Mouse (Mus musculus) CH12.LX (cell line): Measurements from ENCODE around the gene Klhl20. TPM values are rescaled to one million over a fixed set of nuclear protein-coding genes. Genes with fewer than 3 reads are reported as not detected.

Source experiments
- DNase-seq: peaks from one replicate; pipeline ENCODE4 v3.0.0-alpha.2; 2013; ENCODE audit errors: extremely low read depth
- H3K27ac ChIP-seq: 2 replicates; pipeline ENCODE4 v1.5.1; 2012; ENCODE audit warnings: low read depth, mild to moderate bottlenecking, control low read depth, moderate library complexity; ENCODE audit not compliant: insufficient read depth
- H3K27me3 ChIP-seq: replicated peaks from 2 replicates; pipeline ENCODE3; 2012; ENCODE audit warnings: inconsistent platforms
- H3K36me3 ChIP-seq, 2 experiments: replicated peaks in 1 of 2; 2 replicates each; pipeline versions ENCODE3 to v1.6.1; 2012; ENCODE audit warnings: inconsistent platforms in 1 of 2, low read length in 1 of 2, mild to moderate bottlenecking in 1 of 2, mixed read lengths in 1 of 2, moderate library complexity in 1 of 2; ENCODE audit not compliant: control insufficient read depth in 1 of 2, insufficient read depth in 1 of 2
- H3K4me1 ChIP-seq, 2 experiments: 2 replicates each; pipeline ENCODE4 v1.6.1; 2012; ENCODE audit warnings: inconsistent platforms in 1 of 2, moderate library complexity in 1 of 2; ENCODE audit not compliant: insufficient read depth in 2 of 2, control insufficient read depth in 1 of 2
- H3K4me2 ChIP-seq: 2 replicates; pipeline ENCODE4 v1.6.1; 2012; ENCODE audit warnings: low read depth, mild to moderate bottlenecking, control low read depth; ENCODE audit not compliant: poor library complexity, insufficient read depth, severe bottlenecking
- H3K4me3 ChIP-seq, 3 experiments: fragments of 150-350 bp in 1 of 3; sonication (generic) in 1 of 3; replicated peaks in 1 of 3; 2 replicates each; pipeline versions ENCODE3 to v1.5.1; 2011 to 2012; ENCODE audit warnings: low read depth in 2 of 3, low read length in 2 of 3, mild to moderate bottlenecking in 2 of 3, moderate library complexity in 2 of 3, control low read depth in 1 of 3, improper control_type of control experiment in 1 of 3, inconsistent platforms in 1 of 3, mixed read lengths in 1 of 3; ENCODE audit not compliant: poor library complexity in 1 of 3
- H3K79me2 ChIP-seq: replicated peaks from 2 replicates; pipeline ENCODE4 v1.6.1; 2012; ENCODE audit warnings: mild to moderate bottlenecking, moderate library complexity; ENCODE audit not compliant: control insufficient read depth, poor library complexity, insufficient read depth, severe bottlenecking; ENCODE audit errors: extremely low read depth
- H3K9ac ChIP-seq: 2 replicates; pipeline ENCODE4 v1.6.1; 2012; ENCODE audit warnings: low read depth, mild to moderate bottlenecking, control low read depth, moderate library complexity; ENCODE audit not compliant: insufficient read depth
- H3K9me3 ChIP-seq: replicated peaks from 2 replicates; pipeline ENCODE3; 2012; ENCODE audit warnings: low read length, inconsistent platforms, mixed read lengths
- BHLHE40 ChIP-seq: IDR thresholded peaks from 2 replicates; pipeline ENCODE4 v1.6.1; 2011; ENCODE audit warnings: mild to moderate bottlenecking, low read depth, low read length, improper control_type of control experiment
- CHD2 ChIP-seq: IDR thresholded peaks from 2 replicates; pipeline ENCODE4 v1.6.1; 2011; ENCODE audit warnings: low read length, improper control_type of control experiment
- CTCF ChIP-seq, 2 experiments: IDR thresholded peaks in 1 of 2; conservative IDR thresholded peaks in 1 of 2; 2 replicates each; pipeline ENCODE4 v1.5.1; 2011 to 2012; ENCODE audit warnings: low read depth in 2 of 2, low read length in 2 of 2, improper control_type of control experiment in 1 of 2, inconsistent platforms in 1 of 2, mild to moderate bottlenecking in 1 of 2, moderate library complexity in 1 of 2
- EP300 ChIP-seq: IDR thresholded peaks from 2 replicates; pipeline ENCODE4 v1.6.1; 2011; ENCODE audit warnings: low read length, improper control_type of control experiment
- ETS1 ChIP-seq: conservative IDR thresholded peaks from 2 replicates; pipeline ENCODE4 v1.6.1; 2012; ENCODE audit warnings: low read depth, mild to moderate bottlenecking, inconsistent platforms, low read length, improper control_type of control experiment, moderate library complexity
- HCFC1 ChIP-seq: IDR thresholded peaks from 2 replicates; pipeline ENCODE4 v1.6.1; 2012; ENCODE audit warnings: low read depth, mild to moderate bottlenecking, inconsistent platforms, low read length, improper control_type of control experiment
- JUN ChIP-seq: IDR thresholded peaks from 2 replicates; pipeline ENCODE4 v1.6.1; 2011; ENCODE audit warnings: low read depth, mild to moderate bottlenecking, low read length, improper control_type of control experiment, moderate library complexity; ENCODE audit not compliant: insufficient read depth
- MAX ChIP-seq: IDR thresholded peaks from 2 replicates; pipeline ENCODE4 v1.6.1; 2011; ENCODE audit warnings: low read length, improper control_type of control experiment
- MAZ ChIP-seq: IDR thresholded peaks from 2 replicates; pipeline ENCODE4 v1.6.1; 2012; ENCODE audit warnings: low read depth, mild to moderate bottlenecking, inconsistent platforms, low read length, improper control_type of control experiment, moderate library complexity
- MXI1 ChIP-seq: IDR thresholded peaks from 2 replicates; pipeline ENCODE4 v1.6.1; 2011; ENCODE audit warnings: mild to moderate bottlenecking, low read depth, low read length, improper control_type of control experiment
- MYC ChIP-seq: IDR thresholded peaks from 2 replicates; pipeline ENCODE4 v1.6.1; 2011; ENCODE audit warnings: low read depth, mild to moderate bottlenecking, improper control_type of control experiment, low read length
- PAX5 ChIP-seq: IDR thresholded peaks from 2 replicates; pipeline ENCODE4 v1.6.1; 2012; ENCODE audit warnings: low read length, inconsistent platforms, mixed read lengths
- POLR2A ChIP-seq: IDR thresholded peaks from 2 replicates; pipeline ENCODE4 v1.6.1; 2011; ENCODE audit warnings: low read depth, mild to moderate bottlenecking, improper control_type of control experiment, low read length
- SMC3 ChIP-seq: IDR thresholded peaks from 2 replicates; pipeline ENCODE4 v1.6.1; 2011; ENCODE audit warnings: low read depth, low read length, improper control_type of control experiment
- TBP ChIP-seq: conservative IDR thresholded peaks from 2 replicates; pipeline ENCODE4 v1.6.1; 2011; ENCODE audit warnings: low read depth, low read length, improper control_type of control experiment
- TCF12 ChIP-seq: IDR thresholded peaks from 2 replicates; pipeline ENCODE4 v1.6.1; 2014; ENCODE audit warnings: low read depth, mild to moderate bottlenecking, inconsistent platforms, low read length, improper control_type of control experiment
- USF2 ChIP-seq: conservative IDR thresholded peaks from 2 replicates; pipeline ENCODE4 v1.6.1; 2011; ENCODE audit warnings: low read depth, low read length, improper control_type of control experiment
- ZC3H11A ChIP-seq: IDR thresholded peaks from 2 replicates; pipeline ENCODE4 v1.6.1; 2012; ENCODE audit warnings: low read depth, mild to moderate bottlenecking, inconsistent platforms, low read length, improper control_type of control experiment
- ZNF384 ChIP-seq: IDR thresholded peaks from 2 replicates; pipeline ENCODE4 v1.6.1; 2012; ENCODE audit warnings: low read depth, low read length, improper control_type of control experiment, inconsistent platforms
- dilution Hi-C: fragments of 300-500 bp; cut with MboI; formaldehyde crosslinking; loops from 2 replicates; pipeline ENCODE4 v1.14.3; 2020; ENCODE audit warnings: low sequenced_read_pairs; ENCODE audit not compliant: extremely low pct_unique_long_range_greater_than_20kb, extremely low pct_ligation_motif_present
- in situ Hi-C: fragments of 300-500 bp; cut with MboI; formaldehyde crosslinking; loops from 3 replicates; pipeline ENCODE4 v1.14.3; 2019; ENCODE audit warnings: low sequenced_read_pairs, low pct_ligation_motif_present, low pct_unique_long_range_greater_than_20kb, mixed read lengths
- polyA plus RNA-seq: library from polyadenylated mRNA; unstranded; fragments of >175 nt; gene quantifications from 2 replicates; pipeline ENCODE4 v1.2.1, GENCODE M21; 2012; ENCODE audit warnings: low read depth; ENCODE audit not compliant: insufficient read length
- total RNA-seq, 2 experiments: library from RNA; depleted of rRNA; stranded (reverse); fragments of 300-350 nt in 1 of 2; fragments of >200 nt in 1 of 2; gene quantifications; 2 replicates each; pipeline ENCODE4 v1.2.3; 2012 to 2014

The Klhl20 gene
- total and polyA plus RNA-seq, 3 experiments = 7.9 to 16.3 (median 8.3) TPM

DNA sequence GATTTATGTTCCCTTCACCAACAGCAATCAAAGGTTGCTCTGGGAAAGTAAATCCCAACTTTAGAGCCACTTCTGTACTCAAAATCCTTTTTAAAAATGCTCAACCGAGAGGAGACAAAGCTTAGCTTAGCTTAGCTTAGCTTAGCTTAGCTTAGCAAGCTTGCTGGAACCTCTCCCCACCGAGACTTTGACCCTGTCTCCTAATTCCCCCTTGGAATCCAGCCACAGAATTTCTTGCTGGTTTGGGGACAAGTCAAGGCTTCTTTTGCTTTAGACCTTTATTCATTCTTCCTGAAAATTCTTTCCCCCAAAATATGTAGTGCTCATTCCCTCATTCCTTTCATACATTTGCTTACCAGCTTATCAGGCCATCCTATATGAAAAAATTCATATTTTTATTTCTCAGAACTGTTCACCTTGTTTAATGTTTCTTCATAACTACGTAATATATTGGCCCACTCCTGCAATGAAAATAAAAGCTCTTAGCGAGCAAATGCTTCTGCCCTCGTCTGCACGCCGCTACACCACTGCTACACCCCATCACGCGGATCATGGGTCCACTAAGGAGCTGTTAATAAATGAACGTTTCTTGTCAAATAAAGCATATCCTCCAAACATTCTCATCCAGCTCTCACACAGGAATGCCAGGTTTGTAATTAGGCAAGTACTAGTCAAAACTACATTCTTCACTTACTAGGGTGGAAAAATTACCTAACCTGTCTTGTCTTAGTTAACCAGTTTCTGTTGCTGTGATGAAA is 8.5 kb downstream of the Klhl20 start:
- in situ Hi-C loops = no loop called here

DNA sequence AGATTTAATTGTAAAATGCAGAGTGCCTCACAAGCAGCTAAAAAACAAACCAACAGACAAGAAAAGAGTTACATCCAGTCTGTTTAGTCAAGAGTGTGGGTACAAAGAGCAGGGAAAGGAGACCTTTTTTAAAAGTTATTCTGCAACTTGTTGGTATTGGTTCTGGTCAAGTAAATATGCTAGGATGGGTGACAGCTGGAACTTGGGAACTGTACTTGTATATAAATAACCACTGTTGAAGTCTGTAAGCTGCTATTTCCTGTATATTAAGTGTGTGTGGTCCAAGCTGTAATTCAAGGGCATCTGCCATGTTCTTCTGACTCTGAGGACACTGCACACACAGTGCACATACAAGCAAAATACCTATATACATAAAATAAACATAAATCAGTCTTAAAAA is 16.7 kb downstream of the Klhl20 start:
- Histone ChIP-seq H3K79me2 (no peaks in the 10 kb centered on the region), H3K4me3 (no peak overlapping the region), H3K9ac (no peak overlapping the region), H3K27ac (no peak overlapping the region), H3K4me2 (no peak overlapping the region), H3K9me3 (no peaks in the 10 kb centered on the region), H3K36me3 (peaks cover 3 to 13% of the 10 kb centered on the region in 2 experiments), H3K4me1 (no peaks in the 10 kb centered on the region), H3K27me3 (no peaks in the 10 kb centered on the region)
- no peak for TF ChIP-seq CTCF (conservative IDR thresholded peaks at IDR 0.05 in 1 of 2, IDR thresholded peaks at IDR 0.05 in 1 of 2; ENCODE audit: low read depth in 2 of 2, low read length in 2 of 2)
- TF ChIP-seq EP300 = no peak
- TF ChIP-seq HCFC1 = no peak
- TF ChIP-seq ZNF384 = no peak
- TF ChIP-seq BHLHE40 = no peak
- TF ChIP-seq TBP = no peak
- no peak for TF ChIP-seq MYC
- TF ChIP-seq POLR2A = no peak
- no peak for TF ChIP-seq MAX
- no peak for TF ChIP-seq PAX5
- no peak for TF ChIP-seq MXI1
- DNase-seq = no peak
- dilution Hi-C loops (no loop called here), in situ Hi-C loops (no loop called here)

More for the DNA sequence above, 8.5 kb downstream of the Klhl20 start:
- no peak overlapping the region for H3K4me3 ChIP-seq
- H3K4me1 ChIP-seq = no peaks in the 10 kb centered on the region
- H3K27ac ChIP-seq = no peak overlapping the region
- H3K36me3 ChIP-seq = peaks cover 9 to 34% of the 10 kb centered on the region in 2 experiments
- dilution Hi-C loops = no loop called here
- H3K27me3 ChIP-seq = no peaks in the 10 kb centered on the region
- no peak for DNase-seq
- no peak for TF ChIP-seq ZC3H11A
- no peak for TF ChIP-seq CTCF (conservative IDR thresholded peaks at IDR 0.05 in 1 of 2, IDR thresholded peaks at IDR 0.05 in 1 of 2; ENCODE audit: low read depth in 2 of 2, low read length in 2 of 2)
- no peak for TF ChIP-seq SMC3
- no peak overlapping the region for H3K9ac ChIP-seq
- no peak overlapping the region for H3K4me2 ChIP-seq
- H3K9me3 ChIP-seq = no peaks in the 10 kb centered on the region
- H3K79me2 ChIP-seq = no peaks in the 10 kb centered on the region

DNA sequence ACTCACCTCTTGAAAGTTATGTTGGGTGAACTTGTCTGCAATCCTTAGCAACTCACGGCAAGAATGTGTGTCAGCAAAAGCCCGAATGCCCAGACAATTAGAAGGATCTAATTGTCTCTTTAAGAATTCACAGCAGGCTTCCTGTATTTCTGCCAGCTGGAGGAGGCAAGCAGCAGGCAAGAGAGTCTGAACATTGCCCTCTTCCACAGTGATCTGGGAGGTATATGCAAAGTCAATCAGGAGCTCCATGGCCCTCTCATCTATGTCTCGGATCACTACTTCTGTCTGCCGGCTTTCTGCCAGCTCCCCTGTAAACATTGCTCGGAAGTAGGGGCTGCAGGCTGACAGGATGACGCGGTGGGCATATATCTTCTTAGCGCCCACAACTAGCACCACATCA is 22.1 kb downstream of the Klhl20 start:
- in situ Hi-C loops = no loop called here
- dilution Hi-C loops = no loop called here

More for the DNA sequence above, 22.1 kb downstream of the Klhl20 start:
- DNase-seq = no peak
- H3K9ac ChIP-seq = no peak overlapping the region
- H3K27ac ChIP-seq = no peak overlapping the region
- H3K27me3 ChIP-seq = no peaks in the 10 kb centered on the region
- H3K9me3 ChIP-seq = no peaks in the 10 kb centered on the region
- no peak for TF ChIP-seq ETS1
- no peak for TF ChIP-seq PAX5
- no peak for TF ChIP-seq BHLHE40
- TF ChIP-seq EP300 = no peak
- no peak for TF ChIP-seq JUN
- TF ChIP-seq CHD2 = no peak
- no peak for TF ChIP-seq MAZ
- no peak for TF ChIP-seq MXI1
- TF ChIP-seq POLR2A = no peak
- TF ChIP-seq USF2 = no peak
- no peak for TF ChIP-seq MYC
- no peak for TF ChIP-seq TCF12
- no peaks in the 10 kb centered on the region for H3K4me1 ChIP-seq
- no peaks in the 10 kb centered on the region for H3K79me2 ChIP-seq
- H3K4me3 ChIP-seq = no peak overlapping the region
- H3K4me2 ChIP-seq = no peak overlapping the region
- peaks cover 13 to 46% of the 10 kb centered on the region in 2 experiments for H3K36me3 ChIP-seq
